Mouse (Mus musculus): ENCODE data around the gene Cars2. TPM values are rescaled to one million over a fixed set of nuclear protein-coding genes. Genes with fewer than 3 reads are reported as not detected.
"Not testable (repeated sequence)": the region's sequence is repeated elsewhere in the genome, so short reads cannot be mapped to it uniquely, and the experiment has no call there.

Cars2 gene
- polyA plus RNA-seq, 1 experiment from 2014 or later, result 22.2 TPM

GRCm38 (mm10) chr8:11503476-11504232 lies 46.9 kb downstream of the Cars2 start:
- peaks cover 19% of the 10 kb centered on the region for H3K4me1 ChIP-seq
- no peak overlapping the region for H3K4me2 ChIP-seq
- H3K27ac ChIP-seq, result no peak overlapping the region
- 70% methylated on average over 13 of the region's 13 CpGs for WGBS (ENCODE audit: insufficient replicate concordance)
- H3K4me3 ChIP-seq, result no peak overlapping the region
- no peaks in the 10 kb centered on the region for H3K27me3 ChIP-seq (replicated peaks)
- no peaks in the 10 kb centered on the region for H3K9me3 ChIP-seq (replicated peaks)
- peaks cover 79% of the 10 kb centered on the region for H3K36me3 ChIP-seq
- ATAC-seq, result no peak
- H3K9ac ChIP-seq, result no peak overlapping the region

DNA sequence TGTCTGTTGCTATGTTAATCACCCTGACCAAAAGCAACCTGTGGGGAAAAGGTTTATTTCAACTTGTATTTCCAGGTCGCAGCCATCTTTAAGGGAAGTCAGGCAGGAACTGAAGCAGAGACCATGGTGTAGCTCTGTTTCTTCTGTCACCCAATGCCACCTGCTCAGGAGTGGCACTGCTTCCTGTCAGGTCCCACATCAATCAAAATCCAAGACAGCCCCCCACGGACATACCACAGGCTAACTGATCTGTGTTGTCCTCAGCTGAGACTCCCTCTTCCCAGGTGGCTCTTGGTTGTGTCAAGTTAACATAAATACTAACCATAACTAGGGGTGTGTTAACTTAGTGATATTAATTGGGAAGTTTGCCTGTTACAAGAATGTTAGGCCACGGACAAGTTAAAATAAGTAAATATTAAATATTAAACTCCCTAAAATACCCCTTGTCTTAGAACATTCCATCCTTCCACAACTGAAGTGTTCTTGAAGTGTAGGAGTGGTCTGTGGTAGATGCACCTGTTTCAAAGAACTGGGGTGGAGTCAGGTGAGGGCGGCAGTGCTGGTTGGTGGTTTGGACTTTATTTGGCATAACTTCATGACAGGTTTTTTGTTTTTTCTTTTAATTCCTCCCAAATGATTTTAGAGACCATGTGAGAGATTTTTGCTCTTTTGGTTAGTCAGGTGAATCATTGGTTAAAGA lies 51.6 kb downstream of the Cars2 start:
- 65% methylated on average over 4 of the region's 4 CpGs for WGBS (ENCODE audit: insufficient replicate concordance)
- ATAC-seq, result no peak
- Histone ChIP-seq H3K4me3 (peak overlapping the region; percentile 95), H3K9me3 (replicated peaks) (no peaks in the 10 kb centered on the region), H3K9ac (peak overlapping the region; percentile 95; the same call in 1 of the 2 replicates), H3K27me3 (replicated peaks) (0 out of 2 replicates have a peak, but pooled peaks cover 12% of the 10 kb centered on the region), H3K36me3 (peaks cover 33% of the 10 kb centered on the region), H3K4me1 (peaks cover 33% of the 10 kb centered on the region), H3K27ac (no peak overlapping the region), H3K4me2 (peak overlapping the region; percentile 83)

- Histone ChIP-seq H3K4me3 (peak overlapping the region; percentile 95), H3K4me1 (peaks cover 33% of the 10 kb centered on the region), H3K27ac (no peak overlapping the region), H3K36me3 (peaks cover 26% of the 10 kb centered on the region), H3K9me3 (replicated peaks) (no peaks in the 10 kb centered on the region), H3K27me3 (replicated peaks) (0 out of 2 replicates have a peak, but pooled peaks cover 12% of the 10 kb centered on the region), H3K9ac (peak overlapping the region; percentile 95), H3K4me2 (peak overlapping the region; percentile 83)
- WGBS (ENCODE audit: insufficient replicate concordance), result 58% methylated on average over 12 of the region's 12 CpGs
- no peak for ATAC-seq
These were observed 52.3 kb downstream of the Cars2 start for GRCm38 (mm10) chr8:11498281-11498680.

GRCm38 (mm10) chr8:11497017-11497990 lies 53.3 kb downstream of the Cars2 start, which contains the start of gene Naxd:
TSS of gene Naxd (plus strand) at chr8:11497506.
- H3K36me3 ChIP-seq, result peaks cover 16% of the 10 kb centered on the region
- WGBS (ENCODE audit: insufficient replicate concordance), result 3% methylated on average over 72 of the region's 73 CpGs
- H3K27ac ChIP-seq, result peak within 1 kb of the TSS; percentile 73
- peak within 1 kb of the TSS; percentile 95 for H3K9ac ChIP-seq
- peak within 1 kb of the TSS; percentile 95 for H3K4me3 ChIP-seq
- H3K9me3 ChIP-seq (replicated peaks), result no peaks in the 10 kb centered on the region
- peaks cover 33% of the 10 kb centered on the region for H3K4me1 ChIP-seq
- H3K4me2 ChIP-seq, result peak within 1 kb of the TSS; percentile 83
- H3K27me3 ChIP-seq (replicated peaks), result peaks cover 17% of the 10 kb centered on the region; the same call in 1 of the 2 replicates
- ATAC-seq, result peak; percentile 98

GRCm38 (mm10) chr8:11492340-11492739 lies 58.2 kb downstream of the Cars2 start:
- not testable (repeated sequence) for H3K9ac ChIP-seq; H3K9me3 ChIP-seq (replicated peaks); H3K4me2 ChIP-seq; H3K36me3 ChIP-seq; H3K4me1 ChIP-seq; ATAC-seq; H3K4me3 ChIP-seq; H3K27ac ChIP-seq
- H3K27me3 ChIP-seq (replicated peaks), result peaks cover 50% of the 10 kb centered on the region
- WGBS (ENCODE audit: insufficient replicate concordance), result 69% methylated on average over 2 of the region's 2 CpGs

GRCm38 (mm10) chr8:11487229-11487628 lies 63.4 kb downstream of the Cars2 start:
- no peak overlapping the region for H3K9ac ChIP-seq
- no peak for ATAC-seq
- no peak overlapping the region for H3K27ac ChIP-seq
- no peak overlapping the region for H3K4me2 ChIP-seq
- peaks cover 79% of the 10 kb centered on the region for H3K27me3 ChIP-seq (replicated peaks)
- H3K4me3 ChIP-seq, result no peak overlapping the region
- WGBS (ENCODE audit: insufficient replicate concordance), result 52% methylated on average over 4 of the region's 4 CpGs
- H3K4me1 ChIP-seq, result no peaks in the 10 kb centered on the region
- no peaks in the 10 kb centered on the region for H3K36me3 ChIP-seq
- no peaks in the 10 kb centered on the region for H3K9me3 ChIP-seq (replicated peaks)

GRCm38 (mm10) chr8:11486142-11486541 lies 64.4 kb downstream of the Cars2 start:
- 0 out of 2 replicates have a peak, but pooled peaks have one; percentile 35 for ATAC-seq

DNA sequence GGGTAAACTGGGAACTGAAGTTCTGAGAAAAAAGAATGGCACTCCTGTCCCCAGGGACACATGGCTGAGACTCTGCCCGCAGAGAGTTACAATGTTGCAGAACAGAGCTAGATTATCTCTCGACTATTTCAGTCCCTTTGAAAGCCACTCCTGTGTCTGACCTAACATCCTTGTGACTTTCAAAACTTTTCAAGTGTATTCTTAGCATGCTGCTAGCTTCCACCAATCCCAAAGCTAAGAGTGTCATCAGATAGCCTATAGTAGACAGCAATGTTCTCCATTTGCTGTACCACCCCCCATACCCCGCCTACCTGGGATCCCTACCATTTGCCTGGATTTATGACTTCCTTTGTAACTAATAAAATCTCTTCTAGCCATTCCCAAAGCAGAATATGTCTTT lies 68.0 kb downstream of the Cars2 start:
- Histone ChIP-seq H3K4me3 (no peak overlapping the region), H3K27me3 (replicated peaks) (peaks cover 92% of the 10 kb centered on the region), H3K27ac (no peak overlapping the region), H3K4me2 (no peak overlapping the region), H3K9me3 (replicated peaks) (no peaks in the 10 kb centered on the region), H3K36me3 (no peaks in the 10 kb centered on the region), H3K9ac (no peak overlapping the region), H3K4me1 (peaks cover 10% of the 10 kb centered on the region; the same call in 1 of the 2 replicates)
- ATAC-seq, result no peak
- WGBS (ENCODE audit: insufficient replicate concordance), result 54% methylated on average over 3 of the region's 3 CpGs

More at GRCm38 (mm10) chr8:11486142-11486541, 64.4 kb downstream of the Cars2 start:
- 11% methylated on average over 7 of the region's 7 CpGs for WGBS (ENCODE audit: insufficient replicate concordance)
- no peak overlapping the region for H3K27ac ChIP-seq
- peaks cover 81% of the 10 kb centered on the region for H3K27me3 ChIP-seq (replicated peaks)
- no peak overlapping the region for H3K4me3 ChIP-seq
- H3K9me3 ChIP-seq (replicated peaks), result no peaks in the 10 kb centered on the region
- no peaks in the 10 kb centered on the region for H3K4me1 ChIP-seq
- no peak overlapping the region for H3K4me2 ChIP-seq
- H3K9ac ChIP-seq, result no peak overlapping the region
- H3K36me3 ChIP-seq, result no peaks in the 10 kb centered on the region

- ATAC-seq, result no peak
- Histone ChIP-seq H3K36me3 (no peaks in the 10 kb centered on the region), H3K4me1 (peaks cover 14% of the 10 kb centered on the region; the same call in 1 of the 2 replicates), H3K9ac (no peak overlapping the region), H3K27ac (no peak overlapping the region), H3K27me3 (replicated peaks) (peaks cover 94% of the 10 kb centered on the region), H3K4me3 (no peak overlapping the region), H3K4me2 (no peak overlapping the region), H3K9me3 (replicated peaks) (no peaks in the 10 kb centered on the region)
- 48% methylated on average over 3 of the region's 3 CpGs for WGBS (ENCODE audit: insufficient replicate concordance)
These were observed 68.7 kb downstream of the Cars2 start for GRCm38 (mm10) chr8:11481876-11482275.

- Histone ChIP-seq H3K9ac (no peak overlapping the region), H3K36me3 (no peaks in the 10 kb centered on the region), H3K27me3 (replicated peaks) (peaks cover 98% of the 10 kb centered on the region), H3K4me1 (peaks cover 23% of the 10 kb centered on the region), H3K4me2 (no peak overlapping the region), H3K9me3 (replicated peaks) (no peaks in the 10 kb centered on the region), H3K27ac (no peak overlapping the region), H3K4me3 (no peak overlapping the region)
- ATAC-seq, result no peak
- 12% methylated on average over 14 of the region's 14 CpGs for WGBS (ENCODE audit: insufficient replicate concordance)
These were observed 71.0 kb downstream of the Cars2 start for GRCm38 (mm10) chr8:11479591-11479990.

GRCm38 (mm10) chr8:11478807-11479527 lies 71.6 kb downstream of the Cars2 start:
- H3K9me3 ChIP-seq (replicated peaks), result no peaks in the 10 kb centered on the region
- H3K36me3 ChIP-seq, result no peaks in the 10 kb centered on the region
- 0 out of 2 replicates have a peak, but pooled peaks have one; percentile 40 for ATAC-seq
- no peak overlapping the region for H3K9ac ChIP-seq
- peak overlapping the region; percentile 54 for H3K4me3 ChIP-seq
- peaks cover 99% of the 10 kb centered on the region for H3K27me3 ChIP-seq (replicated peaks)
- H3K4me2 ChIP-seq, result peak overlapping the region; percentile 76
- H3K4me1 ChIP-seq, result peaks cover 26% of the 10 kb centered on the region
- H3K27ac ChIP-seq, result no peak overlapping the region
- 7% methylated on average over 23 of the region's 23 CpGs for WGBS (ENCODE audit: insufficient replicate concordance)
